Mouse (Mus musculus): ENCODE results near the gene Fam189a2.

- TF ChIP-seq GABPA (IDR thresholded peaks at IDR 0.05; ENCODE audit: low read depth, low read length) = no peak
- no peak for TF ChIP-seq CTCF (IDR thresholded peaks at IDR 0.05 in 2 of 3, conservative IDR thresholded peaks at IDR 0.05 in 1 of 3; ENCODE audit: control insufficient read depth in 1 of 3, insufficient read depth in 1 of 3, low read depth in 2 of 3, low read length in 3 of 3, poor library complexity in 1 of 3, severe bottlenecking in 1 of 3)
- no peak for TF ChIP-seq POLR2A (IDR thresholded peaks at IDR 0.05; ENCODE audit: control insufficient read depth in 1 of 2, insufficient read depth in 1 of 2, low read depth in 1 of 2, low read length in 2 of 2, poor library complexity in 1 of 2)
- TF ChIP-seq MAZ (IDR thresholded peaks at IDR 0.05; ENCODE audit: low read depth, low read length) = no peak
- no peak for TF ChIP-seq ZMIZ1 (IDR thresholded peaks at IDR 0.05; ENCODE audit: low read depth, low read length)
Measured at GRCm38 (mm10) chr19:24046395-24046993, 15.7 kb upstream of the Fam189a2 start.

All from MEL (cell line).